ENCODE assay signal across 8 mouse cellular contexts in genomic region chr4:129105356-129105755, GRCm38 (mm10). TPM values are rescaled to one million over a fixed set of nuclear protein-coding genes. Genes with fewer than 3 reads are reported as not detected.
DNase-seq lines count a peak whose midpoint lies in the region; ATAC-seq and TF ChIP-seq lines count a peak whose summit lies in the region.

TSS of gene Tmem54 (plus strand) at chr4:129105548.

- H3K4me2 ChIP-seq in limb, embryonic 12.5 days: peak within 1 kb of the TSS; percentile 61
- H3K4me2 ChIP-seq in midbrain, embryonic 14.5 days (ENCODE audit: low read length): peak within 1 kb of the TSS; percentile 37

- peak within 1 kb of the TSS; percentile 53 for H3K9ac ChIP-seq in limb, embryonic 12.5 days (replicated peaks)
- H3K9ac ChIP-seq in midbrain, embryonic 14.5 days (replicated peaks; ENCODE audit: low read length): no peak within 1 kb of the TSS; the same call in 1 of the 2 replicates

- no peaks in the 10 kb centered on the region for H3K36me3 ChIP-seq in forebrain, embryonic 10.5 days (replicated peaks)
- no peaks in the 10 kb centered on the region for H3K36me3 ChIP-seq in limb, embryonic 12.5 days
- no peaks in the 10 kb centered on the region for H3K36me3 ChIP-seq in midbrain, embryonic 14.5 days (ENCODE audit: control insufficient read depth, insufficient read depth, low read length)

- peak within 1 kb of the TSS; percentile 53 for H3K27ac ChIP-seq in forebrain, embryonic 10.5 days
- no peak within 1 kb of the TSS for H3K27ac ChIP-seq in limb, embryonic 12.5 days
- no peak within 1 kb of the TSS for H3K27ac ChIP-seq in midbrain, embryonic 14.5 days (replicated peaks; ENCODE audit: low read depth, low read length)
- no peak within 1 kb of the TSS for H3K27ac ChIP-seq in cerebellum, adult 2 months (ENCODE audit: insufficient read depth, low read length)
- H3K27ac ChIP-seq in layer of hippocampus, adult 2 months: no peak within 1 kb of the TSS

- H3K27me3 ChIP-seq in forebrain, embryonic 10.5 days (ENCODE audit: poor library complexity, severe bottlenecking): peaks cover 57% of the 10 kb centered on the region
- H3K27me3 ChIP-seq in limb, embryonic 12.5 days: peaks cover 65% of the 10 kb centered on the region
- H3K27me3 ChIP-seq in midbrain, embryonic 14.5 days (ENCODE audit: control insufficient read depth, insufficient read depth, low read length): peaks cover 28% of the 10 kb centered on the region
- H3K27me3 ChIP-seq in cerebellum, adult 2 months (ENCODE audit: control insufficient read depth, insufficient read depth, low read length): no peaks in the 10 kb centered on the region

- peaks cover 17% of the 10 kb centered on the region for H3K4me1 ChIP-seq in forebrain, embryonic 10.5 days
- H3K4me1 ChIP-seq in limb, embryonic 12.5 days (replicated peaks): peaks cover 6% of the 10 kb centered on the region
- H3K4me1 ChIP-seq in midbrain, embryonic 14.5 days (ENCODE audit: control insufficient read depth, insufficient read depth, low read length): no peaks in the 10 kb centered on the region
- H3K4me1 ChIP-seq in cerebellum, adult 2 months (ENCODE audit: control insufficient read depth, insufficient read depth, low read length): no peaks in the 10 kb centered on the region

- 1% methylated on average over 40 of the region's 40 CpGs for WGBS in forebrain, embryonic 10.5 days
- 2% methylated on average over 40 of the region's 40 CpGs for WGBS in limb, embryonic 12.5 days
- WGBS in midbrain, embryonic 14.5 days: 2% methylated on average over 40 of the region's 40 CpGs
- WGBS in cerebellum, adult 2 months: 14% methylated on average over 40 of the region's 40 CpGs

- H3K9me3 ChIP-seq in forebrain, embryonic 10.5 days: no peaks in the 10 kb centered on the region
- H3K9me3 ChIP-seq in limb, embryonic 12.5 days: no peaks in the 10 kb centered on the region
- H3K9me3 ChIP-seq in midbrain, embryonic 14.5 days (ENCODE audit: control insufficient read depth, low read length): no peaks in the 10 kb centered on the region

- TF ChIP-seq CTCF in cerebellum, adult 2 months (IDR thresholded peaks at IDR 0.05; ENCODE audit: borderline replicate concordance, insufficient read depth, low read depth, low read length): no peak
- no peak for TF ChIP-seq CTCF in layer of hippocampus, adult 2 months (conservative IDR thresholded peaks at IDR 0.05)

- ATAC-seq in limb, embryonic 12.5 days (ENCODE audit: insufficient number of reproducible peaks, insufficient read depth, low FRiP score, low TSS enrichment, low read depth): 0 out of 2 replicates have a peak, but pooled peaks have one; percentile 41
- ATAC-seq in midbrain, embryonic 14.5 days (ENCODE audit: low FRiP score, low TSS enrichment): no peak

- no peak for TF ChIP-seq POLR2A in cerebellum, adult 2 months (IDR thresholded peaks at IDR 0.05; ENCODE audit: borderline replicate concordance, insufficient read depth, low read length)

- peak within 1 kb of the TSS; percentile 49 for H3K4me3 ChIP-seq in forebrain, embryonic 10.5 days
- H3K4me3 ChIP-seq in limb, embryonic 12.5 days (replicated peaks): peak within 1 kb of the TSS; percentile 36
- peak within 1 kb of the TSS; percentile 13; the same call in 1 of the 2 replicates for H3K4me3 ChIP-seq in midbrain, embryonic 14.5 days (replicated peaks; ENCODE audit: low read depth, low read length)
- no peak within 1 kb of the TSS for H3K4me3 ChIP-seq in cerebellum, adult 2 months (replicated peaks; ENCODE audit: insufficient read depth, low read depth, low read length)
- H3K4me3 ChIP-seq in layer of hippocampus, adult 2 months: no peak within 1 kb of the TSS

- peak; percentile 18 for DNase-seq in adrenal gland, postnatal 25 days
- DNase-seq in adrenal gland, postnatal 14 days: no peak
- no peak for DNase-seq in forebrain, embryonic 10.5 days (ENCODE audit: extremely low spot score, low spot score)
- no peak for DNase-seq in midbrain, embryonic 14.5 days
- no peak for DNase-seq in cerebellum, adult 2 months
- no peak for DNase-seq in layer of hippocampus, adult 2 months (ENCODE audit: low spot score in 2 of 2)
- DNase-seq in retina, embryonic 14.5 days (ENCODE audit: low spot score): no peak

RNA-seq across cellular contexts. Expression of gene Tmem54, which starts in this region (rescaled TPM):
- total RNA-seq in adrenal gland, postnatal 25 days (2021): not detected in 2 replicates
- not detected in 2 replicates for total RNA-seq in adrenal gland, postnatal 14 days (2021)
- polyA plus RNA-seq in forebrain, embryonic 10.5 days (2016; fragmentation: Nextera tagmentation; extraction: Ambion mirVana): 3.3 and 4.6 TPM in 2 replicates
- polyA plus RNA-seq in limb, embryonic 12.5 days (2016; fragmentation: Nextera tagmentation; extraction: Ambion mirVana): 4.2 and 4.3 TPM in 2 replicates
- not detected in 2 replicates for polyA plus RNA-seq in midbrain, embryonic 14.5 days (2014; fragmentation: Nextera tagmentation; extraction: Ambion mirVana)
- 0.16 TPM in 2 replicates for polyA plus RNA-seq in cerebellum, adult 2 months (2012; rRNA removed)
- total RNA-seq in layer of hippocampus, adult 2 months (2021): not detected

Comparison
In these comparisons a context has a peak if more than half of its experiments do, and no peak if none do; other contexts are left out.
1. Peak in DNase-seq in adrenal gland, postnatal 25 days; RNA of the gene not detected or under 1 TPM.
2. H3K4me3 ChIP-seq: peak in forebrain, embryonic 10.5 days (single experiment), limb, embryonic 12.5 days (single experiment) and midbrain, embryonic 14.5 days (single experiment); none in cerebellum, adult 2 months (single experiment) and layer of hippocampus, adult 2 months (single experiment).